Mouse (Mus musculus): ENCODE measurements around the gene Gimap4.

- TF ChIP-seq CTCF (IDR thresholded peaks at IDR 0.05 in 2 of 3, conservative IDR thresholded peaks at IDR 0.05 in 1 of 3; ENCODE audit: control insufficient read depth in 1 of 3, insufficient read depth in 1 of 3, low read depth in 2 of 3, low read length in 3 of 3, poor library complexity in 1 of 3, severe bottlenecking in 1 of 3) (no peak), POLR2AphosphoS2 (IDR thresholded peaks at IDR 0.05; ENCODE audit: low read length) (no peak)
These were observed 6.6 kb upstream of the Gimap4 start for GRCm38 (mm10) chr6:48677492-48678345.

Measured in MEL (cell line).